Mouse (Mus musculus): ENCODE measurements around the gene Slc16a10. TPM values are rescaled to one million over a fixed set of nuclear protein-coding genes. Genes with fewer than 3 reads are reported as not detected.

The Slc16a10 gene
- polyA plus RNA-seq, 2 experiments: 32.8 to 63.5 TPM

- peaks cover 0 to 3% of the 10 kb centered on the region in 2 experiments; a peak in 1 of 4 replicates for H3K4me1 ChIP-seq (replicated peaks; ENCODE audit: control insufficient read depth in 2 of 2, insufficient read depth in 2 of 2, low read length in 1 of 2)
- TF ChIP-seq CTCF (IDR thresholded peaks at IDR 0.05; ENCODE audit: low read depth) (no peak), EP300 (IDR thresholded peaks at IDR 0.05; ENCODE audit: low read depth) (no peak)
- H3K36me3 ChIP-seq (replicated peaks; ENCODE audit: control insufficient read depth, insufficient read depth, low read depth): peaks cover 47% of the 10 kb centered on the region
- H3K4me2 ChIP-seq (ENCODE audit: low read depth): no peak overlapping the region
- no peaks in the 10 kb centered on the region for H3K9me3 ChIP-seq (ENCODE audit: control insufficient read depth, low read length)
- DNase-seq (ENCODE audit: low read depth in 3 of 3, low spot score in 3 of 3): no peak
- H3K27ac ChIP-seq: no peak overlapping the region
- no peak for ATAC-seq (ENCODE audit: insufficient read depth)
- H3K27me3 ChIP-seq (ENCODE audit: control insufficient read depth, insufficient read depth, low read length): no peaks in the 10 kb centered on the region
- WGBS (ENCODE audit: insufficient replicate concordance): 69% methylated on average over 2 of the region's 2 CpGs
- H3K4me3 ChIP-seq (ENCODE audit: insufficient read depth in 1 of 2, low read depth in 2 of 2, low read length in 2 of 2): no peak overlapping the region
- no peak overlapping the region for H3K9ac ChIP-seq (replicated peaks)
Observed at GRCm38 (mm10) chr10:40079256-40079655, 62.8 kb downstream of the Slc16a10 start.

GRCm38 (mm10) chr10:40077960-40078353 lies 64.1 kb downstream of the Slc16a10 start:
- WGBS (ENCODE audit: insufficient replicate concordance): 76% methylated on average over 6 of the region's 6 CpGs
- Histone ChIP-seq H3K9me3 (ENCODE audit: control insufficient read depth, low read length) (no peaks in the 10 kb centered on the region), H3K36me3 (replicated peaks; ENCODE audit: control insufficient read depth, insufficient read depth, low read depth) (peaks cover 54% of the 10 kb centered on the region), H3K4me2 (ENCODE audit: low read depth) (no peak overlapping the region), H3K27me3 (ENCODE audit: control insufficient read depth, insufficient read depth, low read length) (no peaks in the 10 kb centered on the region), H3K27ac (no peak overlapping the region), H3K4me1 (replicated peaks; ENCODE audit: control insufficient read depth in 2 of 2, insufficient read depth in 2 of 2, low read length in 1 of 2) (peaks cover 0 to 3% of the 10 kb centered on the region in 2 experiments; a peak in 2 of 4 replicates), H3K4me3 (ENCODE audit: insufficient read depth in 1 of 2, low read depth in 2 of 2, low read length in 2 of 2) (no peak overlapping the region), H3K9ac (replicated peaks) (no peak overlapping the region)
- TF ChIP-seq EP300 (IDR thresholded peaks at IDR 0.05; ENCODE audit: low read depth): no peak
- no peak for TF ChIP-seq CTCF (IDR thresholded peaks at IDR 0.05; ENCODE audit: low read depth)
- ATAC-seq (ENCODE audit: insufficient read depth): no peak
- DNase-seq (ENCODE audit: low read depth in 3 of 3, low spot score in 3 of 3): no peak

GRCm38 (mm10) chr10:40077346-40077959 lies 64.6 kb downstream of the Slc16a10 start:
- no peaks in the 10 kb centered on the region for H3K27me3 ChIP-seq (ENCODE audit: control insufficient read depth, insufficient read depth, low read length)
- ATAC-seq (ENCODE audit: insufficient read depth): peak; percentile 71; the same call in 1 of the 2 replicates
- 59% methylated on average over 4 of the region's 4 CpGs for WGBS (ENCODE audit: insufficient replicate concordance)
- H3K4me3 ChIP-seq (ENCODE audit: insufficient read depth in 1 of 2, low read depth in 2 of 2, low read length in 2 of 2): no peak overlapping the region
- H3K36me3 ChIP-seq (replicated peaks; ENCODE audit: control insufficient read depth, insufficient read depth, low read depth): peaks cover 54% of the 10 kb centered on the region
- no peak overlapping the region for H3K4me2 ChIP-seq (ENCODE audit: low read depth)
- no peak overlapping the region for H3K9ac ChIP-seq (replicated peaks)
- TF ChIP-seq CTCF (IDR thresholded peaks at IDR 0.05; ENCODE audit: low read depth) (no peak), EP300 (IDR thresholded peaks at IDR 0.05; ENCODE audit: low read depth) (no peak)
- peak in 2 of 3 experiments; percentile 20 to 30 for DNase-seq (ENCODE audit: low read depth in 3 of 3, low spot score in 3 of 3)
- H3K4me1 ChIP-seq (replicated peaks; ENCODE audit: control insufficient read depth in 2 of 2, insufficient read depth in 2 of 2, low read length in 1 of 2): peaks cover 0 to 3% of the 10 kb centered on the region in 2 experiments; a peak in 2 of 4 replicates
- no peaks in the 10 kb centered on the region for H3K9me3 ChIP-seq (ENCODE audit: control insufficient read depth, low read length)
- H3K27ac ChIP-seq: no peak overlapping the region

- no peak for DNase-seq (ENCODE audit: low read depth in 3 of 3, low spot score in 3 of 3)
- Histone ChIP-seq H3K4me3 (ENCODE audit: insufficient read depth in 1 of 2, low read depth in 2 of 2, low read length in 2 of 2) (no peak overlapping the region), H3K4me1 (replicated peaks; ENCODE audit: control insufficient read depth in 2 of 2, insufficient read depth in 2 of 2, low read length in 1 of 2) (peaks cover 0 to 13% of the 10 kb centered on the region in 2 experiments; a peak in 3 of 4 replicates), H3K27me3 (ENCODE audit: control insufficient read depth, insufficient read depth, low read length) (no peaks in the 10 kb centered on the region), H3K4me2 (ENCODE audit: low read depth) (no peak overlapping the region), H3K9me3 (ENCODE audit: control insufficient read depth, low read length) (no peaks in the 10 kb centered on the region), H3K27ac (no peak overlapping the region), H3K36me3 (replicated peaks; ENCODE audit: control insufficient read depth, insufficient read depth, low read depth) (peaks cover 42% of the 10 kb centered on the region), H3K9ac (replicated peaks) (no peak overlapping the region)
- 47% methylated on average over 6 of the region's 6 CpGs for WGBS (ENCODE audit: insufficient replicate concordance)
- ATAC-seq (ENCODE audit: insufficient read depth): no peak
- TF ChIP-seq CTCF (IDR thresholded peaks at IDR 0.05; ENCODE audit: low read depth): no peak
- no peak for TF ChIP-seq EP300 (IDR thresholded peaks at IDR 0.05; ENCODE audit: low read depth)
Observed at GRCm38 (mm10) chr10:40073608-40074007, 68.5 kb downstream of the Slc16a10 start.

GRCm38 (mm10) chr10:40070684-40071083 lies 71.4 kb downstream of the Slc16a10 start:
- TF ChIP-seq CTCF (IDR thresholded peaks at IDR 0.05; ENCODE audit: low read depth) (no peak), EP300 (IDR thresholded peaks at IDR 0.05; ENCODE audit: low read depth) (no peak)
- H3K4me2 ChIP-seq (ENCODE audit: low read depth): no peak overlapping the region
- H3K27me3 ChIP-seq (ENCODE audit: control insufficient read depth, insufficient read depth, low read length): no peaks in the 10 kb centered on the region
- H3K9me3 ChIP-seq (ENCODE audit: control insufficient read depth, low read length): no peaks in the 10 kb centered on the region
- H3K4me3 ChIP-seq (ENCODE audit: insufficient read depth in 1 of 2, low read depth in 2 of 2, low read length in 2 of 2): no peak overlapping the region
- peaks cover 24% of the 10 kb centered on the region for H3K36me3 ChIP-seq (replicated peaks; ENCODE audit: control insufficient read depth, insufficient read depth, low read depth)
- peaks cover 0 to 14% of the 10 kb centered on the region in 2 experiments; a peak in 3 of 4 replicates for H3K4me1 ChIP-seq (replicated peaks; ENCODE audit: control insufficient read depth in 2 of 2, insufficient read depth in 2 of 2, low read length in 1 of 2)
- H3K9ac ChIP-seq (replicated peaks): no peak overlapping the region
- 71% methylated on average over 9 of the region's 9 CpGs for WGBS (ENCODE audit: insufficient replicate concordance)
- no peak overlapping the region for H3K27ac ChIP-seq
- DNase-seq (ENCODE audit: low read depth in 3 of 3, low spot score in 3 of 3) (no peak), ATAC-seq (ENCODE audit: insufficient read depth) (no peak)
